ENCODE assay signal across 31 mouse cellular contexts in the genomic region with DNA sequence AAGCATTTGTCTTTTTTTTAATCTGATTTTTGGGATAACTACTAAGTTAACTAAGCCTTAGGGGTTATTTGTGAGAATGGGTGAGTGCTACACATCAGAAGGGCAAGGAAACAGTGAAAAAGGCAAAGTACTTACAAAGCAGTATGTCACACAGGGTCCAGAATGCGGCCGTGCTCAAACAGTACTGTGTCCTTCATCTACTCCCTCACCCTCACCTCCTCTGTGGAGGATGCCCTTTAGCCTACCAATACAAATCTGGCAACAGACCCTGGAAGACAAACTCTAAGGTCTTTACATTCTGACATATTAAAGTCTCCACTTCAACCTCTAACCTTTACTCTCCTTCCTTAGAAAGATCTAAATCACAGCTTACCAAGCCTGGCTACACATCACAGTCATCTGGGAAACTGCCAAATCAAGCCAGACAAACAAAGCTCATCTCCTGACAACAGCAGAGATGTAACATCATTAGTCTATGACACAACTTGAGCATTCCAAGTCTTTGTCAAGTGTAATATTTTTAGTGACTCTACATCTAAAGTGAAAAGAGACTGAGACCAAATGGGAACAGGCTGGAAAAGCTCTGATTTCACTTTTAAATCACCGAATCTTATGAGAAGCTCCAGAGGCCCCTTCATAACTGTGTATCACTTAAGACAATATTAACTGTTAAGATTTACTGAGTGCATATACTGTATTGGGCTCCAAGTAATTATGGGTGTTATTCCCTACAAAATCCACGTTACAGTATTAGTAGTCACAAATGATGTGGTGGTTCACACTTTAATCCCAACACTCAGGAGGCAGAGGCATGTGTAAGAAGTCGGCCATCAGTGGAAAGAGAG. TPM values are rescaled to one million over a fixed set of nuclear protein-coding genes. Genes with fewer than 3 reads are reported as not detected.
"Had no signal": no experiment of that assay in that cellular context is flagged by ENCODE, and none has a peak within 500 bp of the region (broad histone marks: within the 10 kb centered on the region; RNA-seq: fewer than 3 reads in every experiment).

No protein-coding gene starts in this region.

- H3K4me3 ChIP-seq: heart, adult 2 months; heart, embryonic 13.5 days; heart, embryonic 15.5 days; hindbrain, embryonic 13.5 days; hindbrain, embryonic 15.5 days; kidney, embryonic 15.5 days; limb, embryonic 13.5 days had no signal

- H3K27ac ChIP-seq: heart, adult 2 months; heart, embryonic 13.5 days; heart, embryonic 15.5 days; hindbrain, embryonic 13.5 days; hindbrain, embryonic 15.5 days; hindbrain, postnatal 0 days; kidney, embryonic 15.5 days; kidney, postnatal 0 days; limb, embryonic 13.5 days had no signal

- H3K4me2 ChIP-seq: heart, embryonic 11.5 days; heart, embryonic 13.5 days; heart, embryonic 15.5 days; hindbrain, embryonic 13.5 days; hindbrain, embryonic 15.5 days; kidney, embryonic 15.5 days; limb, embryonic 13.5 days had no signal

- H3K9ac ChIP-seq: heart, embryonic 13.5 days; heart, embryonic 15.5 days; hindbrain, embryonic 13.5 days; hindbrain, embryonic 15.5 days; kidney, embryonic 15.5 days; limb, embryonic 13.5 days had no signal

- DNase-seq: gastrocnemius, postnatal 14 days; gastrocnemius, postnatal 36 days; heart, adult 11 months; heart, adult 2 months; heart, postnatal 14 days; heart, postnatal 36 days; kidney, adult 11 months; kidney, adult 2 months; kidney, adult 9 months; kidney, postnatal 14 days; kidney, postnatal 36 days; layer of hippocampus, adult 9-11 months; layer of hippocampus, postnatal 36 days; left cerebral cortex, postnatal 4 days had no signal

- H3K9me3 ChIP-seq: heart, embryonic 13.5 days; heart, embryonic 15.5 days; hindbrain, embryonic 13.5 days; hindbrain, embryonic 15.5 days; kidney, embryonic 15.5 days; limb, embryonic 13.5 days had no signal

- H3K4me1 ChIP-seq: heart, embryonic 13.5 days; heart, embryonic 15.5 days; hindbrain, embryonic 13.5 days; hindbrain, embryonic 15.5 days; limb, embryonic 13.5 days had no signal

- ATAC-seq: hindbrain, postnatal 0 days; intestine, embryonic 16.5 days had no signal

- H3K27me3 ChIP-seq: heart, embryonic 13.5 days; heart, embryonic 15.5 days; hindbrain, embryonic 13.5 days; hindbrain, embryonic 15.5 days; kidney, embryonic 15.5 days; limb, embryonic 13.5 days had no signal

- H3K36me3 ChIP-seq: heart, embryonic 13.5 days; heart, embryonic 15.5 days; hindbrain, embryonic 13.5 days; hindbrain, embryonic 15.5 days; kidney, embryonic 15.5 days; limb, embryonic 13.5 days had no signal

RNA-seq across cellular contexts. Expression of a gene that starts 48.9 kb away (rescaled TPM):
- total RNA-seq: gastrocnemius, adult 18-20 months; gastrocnemius, adult 8-10 months; gastrocnemius, postnatal 14 days; gastrocnemius, postnatal 36 days; heart, adult 2 months; heart, postnatal 36 days; hematopoietic stem cell, adult 5-6 weeks; left cerebral cortex, postnatal 25 days; left cerebral cortex, postnatal 4 days had no signal
- polyA plus RNA-seq: hindbrain, embryonic 13.5 days; intestine, embryonic 14.5 days; large intestine, adult 2 months; limb, embryonic 11.5 days had no signal
